Mouse (Mus musculus) layer of hippocampus, adult 18-20 months (tissue): Measurements from ENCODE around the gene Dph5. TPM values are rescaled to one million over a fixed set of nuclear protein-coding genes. Genes with fewer than 3 reads are reported as not detected.
A peak's percentile ranks its signal among the peaks of the same experiment; 100 is the strongest.
"Not testable (repeated sequence)": the region's sequence is repeated elsewhere in the genome, so short reads cannot be mapped to it uniquely, and the experiment has no call there.

Source experiments
- DNase-seq, 2 experiments: peaks; one replicate each; pipeline ENCODE4 v3.0.0; 2022; ENCODE audit warnings: low spot score in 2 of 2
- long read RNA-seq: library from polyadenylated mRNA; stranded (forward); transcript quantifications from one replicate; pipeline ENCODE4 v2.0.0, GENCODE M21; 2021
- total RNA-seq, 2 experiments: library from RNA; stranded (reverse); gene quantifications; 2 replicates each; pipeline ENCODE4 v1.2.3; 2021

Dph5 gene
- total RNA-seq = 10 to 100 TPM; 11.1 to 13.4 TPM
- long read RNA-seq, partial matches to known transcripts = 0 of 3 reads
- long read RNA-seq, other reads (novel, unspliced or antisense) = 1 of 3 reads

GRCm38 (mm10) chr3:115887427-115888309 is at the start of gene Dph5:
Dph5 (plus strand) TSS chr3:115887837.
- peak; percentile 91 to 97 for DNase-seq

- DNase-seq = peak in 1 of 2 experiments; percentile 22
These were observed 43.1 kb upstream of the Dph5 start for GRCm38 (mm10) chr3:115844566-115844965.

- no peak for DNase-seq
These were observed 42.5 kb upstream of the Dph5 start for GRCm38 (mm10) chr3:115845032-115845618.

GRCm38 (mm10) chr3:115845724-115846123 is 41.9 kb upstream of the Dph5 start:
- DNase-seq = peak in 1 of 2 experiments; percentile 19

GRCm38 (mm10) chr3:115846153-115846552 is 41.5 kb upstream of the Dph5 start:
- no peak for DNase-seq

- no peak for DNase-seq
These were observed 38.8 kb upstream of the Dph5 start for GRCm38 (mm10) chr3:115848686-115849480.

GRCm38 (mm10) chr3:115850946-115851345 is 36.7 kb upstream of the Dph5 start:
- no peak for DNase-seq

DNA sequence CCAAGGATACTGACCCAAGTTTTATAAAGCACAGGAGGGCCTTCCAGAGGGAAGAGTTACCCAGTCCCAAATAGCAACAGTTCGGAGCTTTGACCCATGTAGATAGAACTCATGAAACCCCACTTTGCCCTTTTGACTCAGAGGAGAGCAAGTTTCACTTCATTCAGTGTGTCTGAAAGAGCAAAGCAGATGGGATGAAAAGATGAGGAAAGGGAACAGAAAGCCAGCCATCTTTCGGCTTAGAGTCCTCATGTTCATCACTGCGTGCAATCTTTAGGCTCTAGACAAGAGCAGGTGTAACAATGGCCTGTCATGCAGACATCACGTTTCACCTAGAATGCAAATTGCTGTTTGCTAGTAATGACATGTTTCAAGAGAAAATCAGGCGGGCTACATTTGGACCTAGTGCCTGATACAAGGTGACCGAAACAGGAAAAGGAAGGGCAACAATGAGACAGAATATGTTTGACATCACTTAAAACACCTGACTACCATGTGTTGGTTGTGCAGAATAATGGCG is 32.9 kb upstream of the Dph5 start:
- DNase-seq = no peak

DNA sequence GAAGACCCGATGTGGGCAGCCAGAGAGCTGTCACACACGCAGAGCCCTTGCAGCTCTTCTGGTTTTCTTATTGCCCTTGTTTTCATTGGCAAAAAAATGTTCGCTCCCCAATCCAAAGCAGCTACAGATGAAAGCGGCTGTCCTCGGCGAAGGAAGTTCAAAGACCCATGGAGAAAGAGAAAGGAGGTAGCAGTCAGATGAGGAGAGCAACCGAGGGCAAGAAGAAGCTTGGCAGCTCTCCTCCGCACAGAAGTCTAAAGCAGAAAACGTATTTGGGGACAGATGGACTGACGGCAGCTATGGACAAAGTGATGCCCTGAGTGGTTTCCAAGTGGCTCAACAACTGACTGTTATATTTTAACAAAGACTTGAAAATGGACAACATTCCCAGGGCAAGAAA is 32.1 kb upstream of the Dph5 start:
- peak in 1 of 2 experiments; percentile 16 for DNase-seq

DNA sequence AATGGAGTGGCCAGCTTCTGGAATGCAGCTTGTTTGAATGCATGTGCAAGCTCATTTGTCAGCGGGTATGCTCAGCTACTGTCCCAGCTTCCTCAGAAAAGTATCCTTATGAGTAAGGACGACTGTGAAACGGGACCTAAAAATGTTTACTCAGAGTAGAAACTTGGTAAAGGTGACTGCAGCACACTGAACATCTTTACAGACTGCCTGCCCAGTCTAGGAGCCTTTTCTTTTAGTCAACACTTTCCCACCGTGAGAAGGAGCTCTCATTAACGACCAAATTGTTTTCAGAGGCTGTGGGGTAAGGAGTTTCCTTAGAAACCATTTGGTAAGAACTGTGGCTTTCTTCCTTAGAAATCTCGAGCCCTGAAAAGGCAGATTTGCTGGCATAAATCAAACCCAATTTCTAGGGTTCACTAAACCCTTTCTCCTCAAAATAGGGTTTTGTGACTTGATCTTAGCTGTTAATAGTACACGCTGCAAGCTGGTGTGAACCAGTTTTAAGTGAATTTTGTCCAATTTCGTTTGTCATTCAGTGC is 31.1 kb upstream of the Dph5 start:
- DNase-seq = peak in 1 of 2 experiments; percentile 21

DNA sequence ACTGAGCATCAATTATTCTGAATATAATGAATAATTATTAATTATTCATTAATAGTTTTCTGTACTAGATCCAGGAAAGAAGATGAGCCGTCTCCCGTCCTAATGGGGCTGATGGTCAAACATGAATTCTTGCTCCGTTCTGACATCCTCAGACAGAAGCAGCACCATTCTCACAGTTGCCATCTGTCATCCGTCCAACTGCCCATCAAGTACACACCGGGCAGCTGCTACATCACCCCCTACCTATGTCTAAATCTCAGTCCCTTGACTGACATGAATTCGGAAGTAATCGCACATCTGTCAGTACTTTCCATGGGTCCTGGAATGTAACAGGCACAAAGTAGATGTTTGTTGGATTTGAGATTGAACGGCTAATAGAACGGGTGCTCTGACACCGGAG is 30.2 kb upstream of the Dph5 start:
- DNase-seq = no peak

GRCm38 (mm10) chr3:115858822-115859221 is 28.8 kb upstream of the Dph5 start:
- no peak for DNase-seq

DNA sequence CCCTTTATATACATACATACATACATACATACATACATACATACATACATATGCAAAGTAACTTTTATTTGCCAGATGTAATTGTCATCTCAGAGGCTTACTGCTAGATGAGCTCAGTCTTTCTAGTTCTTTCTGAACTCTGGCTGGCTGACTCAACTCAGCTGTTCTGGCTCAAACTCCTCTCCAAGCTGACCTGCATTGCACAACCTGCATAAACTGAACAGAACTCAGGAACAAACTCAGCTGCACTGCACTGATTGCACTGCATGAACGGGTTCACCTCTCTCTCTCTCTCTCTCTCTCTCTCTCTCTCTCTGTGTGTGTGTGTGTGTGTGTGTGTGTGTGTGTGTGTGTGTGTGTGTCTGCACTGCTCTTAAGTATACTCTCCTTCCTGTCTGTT is 26.9 kb upstream of the Dph5 start:
- DNase-seq = not testable (repeated sequence)

DNA sequence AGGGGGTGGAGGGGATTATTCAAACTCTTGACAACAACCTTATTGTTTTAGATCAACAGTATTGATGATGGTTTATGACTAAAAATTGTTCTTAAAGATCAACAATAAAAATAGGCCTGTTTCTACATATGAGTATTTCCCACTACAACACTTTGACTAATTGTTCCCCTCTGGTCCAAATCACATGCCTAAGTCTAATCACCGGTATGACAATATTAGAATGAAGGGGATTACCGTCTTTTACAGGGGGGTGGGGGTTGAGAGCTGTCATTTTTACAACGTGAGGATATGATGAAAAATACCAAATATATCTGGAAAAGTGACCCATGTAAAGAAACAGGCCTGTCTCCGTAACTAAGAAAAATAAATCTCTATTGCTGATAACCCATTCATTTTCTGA is 24.1 kb upstream of the Dph5 start:
- no peak for DNase-seq

DNA sequence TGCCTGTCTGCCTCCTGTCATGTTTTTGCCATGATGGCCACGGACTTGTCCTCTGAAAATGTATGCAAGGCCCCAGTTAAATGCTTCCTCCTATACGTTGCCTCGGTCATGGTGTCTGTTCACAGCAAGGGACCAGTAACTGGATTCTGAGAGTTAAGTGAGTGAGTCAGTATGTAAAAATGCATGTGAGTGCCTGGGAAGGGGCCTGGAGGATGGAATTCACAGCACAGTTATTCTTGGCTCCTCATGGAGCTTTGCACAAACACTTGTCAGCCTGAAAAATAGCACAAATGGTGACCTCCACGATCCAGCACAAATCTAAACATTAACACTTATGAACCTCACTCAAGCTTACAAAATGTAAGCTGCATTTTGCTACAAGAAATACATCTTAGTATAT is 20.5 kb upstream of the Dph5 start:
- no peak for DNase-seq

DNA sequence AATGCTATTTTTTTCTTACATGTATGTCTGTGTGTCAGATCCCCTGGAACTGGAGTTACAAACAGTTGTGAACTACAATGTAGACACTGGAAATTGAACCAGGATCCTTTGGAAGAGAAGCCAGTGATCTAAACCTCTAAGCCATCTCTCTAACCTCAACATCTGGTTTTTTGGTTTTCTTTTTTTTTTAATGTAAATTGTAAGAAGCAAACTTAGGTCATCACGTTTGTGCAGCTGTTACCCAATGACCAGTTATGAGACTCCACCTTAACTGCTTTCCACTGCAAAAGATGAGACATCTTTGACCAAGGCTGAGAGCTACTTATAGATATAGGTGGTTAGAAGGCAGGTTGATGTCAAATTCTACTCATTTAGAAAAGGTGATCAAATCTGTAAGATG is 19.7 kb upstream of the Dph5 start:
- DNase-seq = no peak

- no peak for DNase-seq
These were observed 18.3 kb upstream of the Dph5 start for GRCm38 (mm10) chr3:115869360-115869759.

GRCm38 (mm10) chr3:115875551-115875950 is 12.1 kb upstream of the Dph5 start:
- DNase-seq = no peak

DNA sequence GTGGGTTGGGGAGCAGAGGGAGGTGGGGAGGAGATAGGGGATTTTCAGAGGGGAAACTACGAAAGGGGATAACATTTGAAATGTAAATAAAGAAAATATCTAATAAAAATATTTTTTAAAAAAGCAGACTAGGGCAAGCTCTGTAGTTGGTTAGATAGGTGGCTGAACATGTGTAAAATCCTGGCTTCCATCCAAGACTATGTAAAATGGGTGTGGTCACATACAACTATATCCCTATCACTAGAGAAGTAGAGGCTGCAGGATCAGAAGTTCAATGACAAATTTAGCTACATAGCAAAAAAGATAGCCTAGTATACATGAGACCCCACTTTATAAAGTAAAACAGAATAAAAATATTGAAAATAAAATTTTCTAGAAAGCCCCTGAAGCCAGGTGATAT is 10.5 kb upstream of the Dph5 start:
- DNase-seq = no peak

- DNase-seq = no peak
These were observed 3.6 kb upstream of the Dph5 start for GRCm38 (mm10) chr3:115884086-115884485.
